18 mouse cellular contexts compared by ENCODE assay signal in the genomic region with DNA sequence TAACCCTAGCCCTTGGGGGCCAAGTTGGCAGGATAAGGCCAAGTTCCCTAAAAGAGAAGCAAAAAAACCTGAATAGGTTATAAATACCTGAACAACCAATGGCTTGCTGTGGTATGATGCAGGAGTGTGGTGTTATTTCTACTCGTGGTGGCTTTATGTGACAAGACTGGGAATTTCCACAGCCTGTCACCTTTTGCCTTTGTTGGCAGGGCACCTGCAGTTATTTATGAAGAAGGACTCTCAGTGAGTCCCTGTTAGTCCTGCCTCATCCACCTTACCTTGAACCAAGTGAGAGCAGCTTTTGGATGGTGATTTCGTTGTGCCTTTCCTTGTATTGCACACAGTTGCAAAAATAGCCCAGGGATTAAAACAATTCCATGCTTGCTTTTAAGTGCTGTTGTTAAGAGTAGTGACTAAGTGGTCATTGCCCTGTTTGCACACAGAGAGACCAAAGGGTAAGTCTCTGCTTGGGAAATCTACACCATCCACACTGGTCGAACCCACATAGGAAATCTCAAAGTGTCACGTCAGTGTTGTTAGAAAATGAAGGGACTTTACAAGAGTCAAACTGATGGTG.
DNase-seq lines count a peak whose midpoint lies in the region; ATAC-seq and TF ChIP-seq lines count a peak whose summit lies in the region.
"Had no signal": no experiment of that assay in that cellular context is flagged by ENCODE, and none has a peak within 500 bp of the region (broad histone marks: within the 10 kb centered on the region; RNA-seq: fewer than 3 reads in every experiment).

No protein-coding gene starts in this region.

- H3K36me3 ChIP-seq in liver, embryonic 15.5 days (replicated peaks), result peaks cover 11% of the 10 kb centered on the region

- no peak overlapping the region for H3K9ac ChIP-seq in liver, embryonic 15.5 days
- H3K9ac ChIP-seq: heart, embryonic 12.5 days; hindbrain, embryonic 14.5 days; neural tube, embryonic 13.5 days had no signal

- H3K4me1 ChIP-seq in liver, embryonic 15.5 days (replicated peaks), result peaks cover 34% of the 10 kb centered on the region

- 64% methylated on average over 4 of the region's 4 CpGs for WGBS in liver, embryonic 15.5 days (ENCODE audit: insufficient replicate concordance)

- no peaks in the 10 kb centered on the region for H3K27me3 ChIP-seq in liver, embryonic 15.5 days
- H3K27me3 ChIP-seq: heart, embryonic 12.5 days; neural tube, embryonic 13.5 days had no signal

- H3K4me2 ChIP-seq in liver, embryonic 15.5 days, result 0 out of 2 replicates have a peak overlapping the region, but pooled peaks have one; percentile 3
- H3K4me2 ChIP-seq: heart, embryonic 12.5 days; hindbrain, embryonic 14.5 days; neural tube, embryonic 13.5 days had no signal

- peak overlapping the region; percentile 89 for H3K27ac ChIP-seq in layer of hippocampus, adult 2 months
- H3K27ac ChIP-seq in liver, embryonic 15.5 days (replicated peaks), result peak overlapping the region; percentile 74
- H3K27ac ChIP-seq: hindbrain, embryonic 14.5 days; neural tube, embryonic 13.5 days; stomach, postnatal 0 days had no signal

- no peaks in the 10 kb centered on the region for H3K9me3 ChIP-seq in liver, embryonic 15.5 days (replicated peaks)
- H3K9me3 ChIP-seq: heart, embryonic 12.5 days; neural tube, embryonic 13.5 days had no signal

- DNase-seq in cerebellum, adult 8-10 months, result peak; percentile 52
- no peak for DNase-seq in cerebellum, adult 11 months
- no peak for DNase-seq in layer of hippocampus, adult 2 months (ENCODE audit: low spot score in 2 of 2)
- no peak for DNase-seq in layer of hippocampus, adult 11-12 months (ENCODE audit: low spot score)
- peak; percentile 67 for DNase-seq in cerebellum, adult 9-11 months
- no peak for DNase-seq in spleen, postnatal 4 days (ENCODE audit: low spot score in 2 of 2)
- no peak for DNase-seq in adrenal gland, postnatal 10 days
- DNase-seq: adrenal gland, adult 2 months; layer of hippocampus, adult 9-11 months; left cerebral cortex, postnatal 4 days; midbrain, embryonic 14.5 days; spleen, adult 18-20 months had no signal

- H3K4me3 ChIP-seq in layer of hippocampus, adult 2 months, result no peak overlapping the region
- H3K4me3 ChIP-seq in liver, embryonic 15.5 days (replicated peaks), result no peak overlapping the region
- H3K4me3 ChIP-seq: heart, embryonic 12.5 days; neural tube, embryonic 13.5 days had no signal

- ATAC-seq in liver, embryonic 15.5 days (ENCODE audit: insufficient read depth), result peak; percentile 53; the same call in 1 of the 2 replicates
- ATAC-seq: forebrain, embryonic 16.5 days had no signal

- no peak for TF ChIP-seq CTCF in layer of hippocampus, adult 2 months (conservative IDR thresholded peaks at IDR 0.05)

Comparison
In these comparisons a context has a peak if more than half of its experiments do, and no peak if none do; other contexts are left out.
1. DNase-seq: peak in cerebellum, adult 8-10 months (single experiment) and cerebellum, adult 9-11 months (single experiment); none in cerebellum, adult 11 months (single experiment), layer of hippocampus, adult 2 months (0 of 2), layer of hippocampus, adult 11-12 months (single experiment), spleen, postnatal 4 days (0 of 2) and adrenal gland, postnatal 10 days (single experiment).